Mouse (Mus musculus): ENCODE results near the gene Crbn.

DNA sequence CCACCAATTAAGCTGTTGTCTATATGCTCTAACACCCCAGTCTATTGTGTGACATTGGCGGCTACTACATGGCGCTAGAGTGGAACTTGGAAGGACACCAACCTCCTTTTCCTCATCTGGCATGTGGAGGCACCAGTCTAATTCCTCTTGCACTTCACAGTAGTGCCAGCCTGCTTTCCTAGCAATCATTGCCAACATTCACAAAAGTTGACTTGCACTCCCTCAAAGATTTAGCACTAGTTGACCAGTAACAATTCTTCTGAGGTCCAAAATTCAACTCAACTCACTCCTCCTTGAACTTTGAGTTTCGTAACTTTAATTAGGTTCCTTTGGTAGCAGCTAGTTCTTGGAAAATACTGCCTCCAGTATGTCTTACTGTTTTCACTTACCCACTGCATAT is 10.8 kb upstream of the Crbn start:
- no peak for TF ChIP-seq CTCF (conservative IDR thresholded peaks at IDR 0.05; ENCODE audit: low read length)
- TF ChIP-seq POU5F1 (IDR thresholded peaks at IDR 0.05; ENCODE audit: borderline replicate concordance, low read length) = no peak

Measured in E14TG2a.4 (cell line).